Mouse (Mus musculus): ENCODE data around the gene Cds2.

DNA sequence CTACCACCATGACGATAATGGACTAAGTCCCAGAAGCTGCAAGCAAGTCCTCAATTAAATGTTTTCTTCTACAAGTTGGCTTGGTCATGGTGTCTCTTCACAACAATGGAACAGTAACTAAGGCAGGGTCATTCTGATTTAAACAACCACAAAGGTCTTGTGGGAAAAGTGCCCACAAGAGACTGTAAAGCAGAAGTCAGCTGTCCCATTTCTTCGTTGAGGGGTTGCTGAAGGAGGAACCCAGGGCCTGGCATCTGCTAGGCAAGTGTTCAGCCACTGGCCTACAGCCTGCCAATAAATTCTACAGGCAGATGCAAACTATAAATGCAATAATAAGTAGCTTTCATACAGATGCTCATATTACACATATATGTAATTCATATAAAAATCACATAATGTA lies 74.3 kb downstream of the Cds2 start:
- TF ChIP-seq MAX (IDR thresholded peaks at IDR 0.05; ENCODE audit: low read depth) (no peak), POLR2A (IDR thresholded peaks at IDR 0.05; ENCODE audit: insufficient read length, low read depth) (no peak), USF1 (IDR thresholded peaks at IDR 0.05; ENCODE audit: low read depth) (no peak), CEBPB (IDR thresholded peaks at IDR 0.05; ENCODE audit: insufficient read depth, poor library complexity, severe bottlenecking) (no peak), TCF12 (IDR thresholded peaks at IDR 0.05; ENCODE audit: insufficient read depth, poor library complexity, severe bottlenecking) (no peak), MYOG (IDR thresholded peaks at IDR 0.05; ENCODE audit: control insufficient read depth in 1 of 3, insufficient read depth in 1 of 3, insufficient read length in 2 of 3, low read depth in 2 of 3) (no peak), E2F4 (IDR thresholded peaks at IDR 0.05; ENCODE audit: insufficient read depth) (no peak), SRF (IDR thresholded peaks at IDR 0.05; ENCODE audit: control insufficient read depth, insufficient read length, low read depth) (no peak), TCF3 (IDR thresholded peaks at IDR 0.05; ENCODE audit: insufficient read length, low read depth) (no peak), POLR2AphosphoS2 (IDR thresholded peaks at IDR 0.05; ENCODE audit: insufficient read length, low read depth) (no peak), MYOD1 (IDR thresholded peaks at IDR 0.05; ENCODE audit: control insufficient read depth in 1 of 3, insufficient read length in 2 of 3, low read depth in 2 of 3) (no peak)
